Mouse (Mus musculus) layer of hippocampus, adult 2 months (tissue): ENCODE data around the gene Itih1. TPM values are rescaled to one million over a fixed set of nuclear protein-coding genes. Genes with fewer than 3 reads are reported as not detected.

Experiments used
- DNase-seq, 2 experiments: peaks; one replicate each; pipeline ENCODE4 v3.0.0; 2022; ENCODE audit warnings: low spot score in 2 of 2
- H3K27ac ChIP-seq: fragments of 200-600 bp; 2 replicates; pipeline ENCODE4 v1.8.1; 2022
- H3K4me3 ChIP-seq: fragments of 200-600 bp; 2 replicates; pipeline ENCODE4 v1.8.1; 2022; ENCODE audit warnings: mild to moderate bottlenecking
- CTCF ChIP-seq: fragments of 200-600 bp; conservative IDR thresholded peaks from 2 replicates; pipeline ENCODE4 v1.8.1; 2022; ENCODE audit warnings: antibody characterized with exemption, mild to moderate bottlenecking, moderate library complexity
- long read RNA-seq, 2 experiments: library from polyadenylated mRNA; stranded (forward); transcript quantifications; one replicate each; pipeline ENCODE4 v2.0.0; 2021; ENCODE audit warnings: borderline mapping rate in 2 of 2
- total RNA-seq, 2 experiments: library from RNA; stranded (reverse); gene quantifications; 2 replicates each; pipeline ENCODE4 v1.2.3; 2021

Gene Itih1
- total RNA-seq = not detected
- long read RNA-seq, experiment 1 = 0 reads
- long read RNA-seq, experiment 2 = 0 reads

DNA sequence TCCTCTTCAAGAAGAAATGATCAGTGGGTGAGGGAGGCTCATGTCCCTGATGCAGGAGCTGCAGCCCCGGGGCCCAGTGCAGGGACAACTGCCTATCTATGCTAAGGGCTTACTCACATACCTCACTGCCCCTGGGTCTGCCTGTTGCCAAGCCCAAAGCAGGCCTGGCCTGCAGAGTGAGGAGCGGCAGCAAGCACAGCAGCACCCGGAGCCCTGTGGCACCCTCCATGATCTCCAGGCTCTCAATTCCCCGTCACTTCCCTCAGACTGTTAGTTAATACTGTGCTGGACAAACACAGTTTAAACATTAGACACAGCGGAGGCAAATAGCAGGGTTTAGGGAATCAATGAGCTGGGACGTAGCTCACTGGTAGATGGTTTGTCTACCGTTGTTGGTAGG, at the start of gene Itih1:
TSS of gene Itih1 (minus strand) at position 252 of the 400 bp plus-strand sequence.
- Histone ChIP-seq H3K27ac (peak within 1 kb of the TSS; percentile 29; the same call in 1 of the 2 replicates), H3K4me3 (no peak within 1 kb of the TSS)
- TF ChIP-seq CTCF = no peak
- no peak for DNase-seq

DNA sequence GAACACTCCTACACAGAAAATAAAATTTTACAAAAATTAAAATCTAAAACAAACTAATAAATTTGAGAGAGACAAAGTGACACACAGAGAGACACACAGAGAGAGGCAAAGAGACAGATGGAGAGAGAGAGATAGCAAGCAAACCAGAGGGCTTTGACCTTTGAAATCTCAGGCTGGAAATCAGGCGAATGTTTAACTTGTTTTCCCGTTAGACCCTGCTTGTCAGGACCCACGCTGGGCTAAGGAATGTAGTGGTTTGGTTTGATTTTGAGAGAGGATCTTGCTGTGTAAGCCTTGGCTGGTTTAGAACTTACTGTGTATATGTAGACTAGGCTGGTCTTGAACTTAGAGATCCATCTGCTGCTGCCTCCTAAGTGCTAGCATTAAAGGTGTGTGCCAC, 33.1 kb upstream of the Itih1 start:
- Histone ChIP-seq H3K4me3 (no peak overlapping the region), H3K27ac (no peak overlapping the region)
- DNase-seq = no peak
- TF ChIP-seq CTCF = no peak

DNA sequence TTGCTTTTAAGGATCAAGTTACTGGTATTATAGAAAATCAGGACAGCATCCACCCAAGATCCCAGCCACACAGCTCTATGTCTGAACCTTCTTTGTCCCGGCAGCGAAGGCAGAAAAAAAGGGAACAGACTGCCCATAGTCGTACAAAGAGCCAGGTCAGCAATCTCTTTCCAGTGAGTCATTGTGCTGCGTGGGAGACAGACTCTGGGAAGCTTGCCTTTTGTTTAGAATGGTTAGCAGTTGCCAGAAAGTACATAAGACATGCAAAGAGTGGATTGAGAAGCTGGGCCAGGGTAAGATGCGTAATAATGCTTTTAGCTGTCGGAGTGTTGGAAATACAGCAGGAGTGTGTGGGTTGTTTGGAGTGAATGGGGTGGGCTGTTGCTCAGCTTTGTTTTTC, 31.1 kb upstream of the Itih1 start:
- H3K27ac ChIP-seq = peak overlapping the region; percentile 52
- no peak overlapping the region for H3K4me3 ChIP-seq
- no peak for TF ChIP-seq CTCF
- DNase-seq = peak; percentile 39 to 74

DNA sequence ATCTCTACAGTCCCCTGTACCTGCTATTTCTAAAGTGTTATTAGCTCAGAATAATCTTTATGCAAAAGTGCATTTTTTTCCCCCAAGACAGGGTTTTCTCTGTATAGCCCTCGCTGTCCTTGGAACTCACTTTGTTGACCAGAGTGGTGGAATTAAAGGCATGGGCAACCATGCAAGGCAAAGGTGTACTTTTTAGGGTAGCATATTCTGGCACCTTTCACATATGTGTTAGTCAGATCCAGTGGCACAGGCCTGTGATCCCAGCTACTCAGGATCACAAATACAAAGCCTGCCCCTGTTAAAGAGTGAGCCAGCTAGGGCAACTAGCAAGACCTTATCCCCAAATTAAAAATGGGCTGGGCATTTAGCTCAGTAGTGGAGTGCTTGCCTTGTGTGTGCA, 17.3 kb upstream of the Itih1 start:
- DNase-seq = no peak
- no peak overlapping the region for H3K4me3 ChIP-seq
- H3K27ac ChIP-seq = no peak overlapping the region
- no peak for TF ChIP-seq CTCF

DNA sequence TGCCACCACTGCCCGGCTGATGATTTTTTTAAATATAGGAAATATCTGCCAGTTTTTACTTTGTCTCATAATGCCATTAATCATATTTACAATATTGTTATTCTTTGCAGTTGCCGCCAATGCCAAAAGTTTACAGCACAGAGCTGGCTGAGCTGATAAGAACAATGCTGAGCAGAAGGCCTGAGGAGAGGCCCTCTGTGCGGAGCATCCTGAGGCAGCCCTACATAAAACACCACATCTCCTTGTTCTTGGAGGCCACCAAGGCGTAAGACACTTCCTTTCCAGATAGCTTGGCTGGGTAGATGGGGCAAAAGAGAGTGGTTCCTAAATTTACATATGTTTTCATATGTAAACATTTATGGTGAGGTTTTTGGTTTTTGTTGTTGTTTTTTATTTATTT, 15.9 kb upstream of the Itih1 start:
- DNase-seq = no peak
- no peak for TF ChIP-seq CTCF

DNA sequence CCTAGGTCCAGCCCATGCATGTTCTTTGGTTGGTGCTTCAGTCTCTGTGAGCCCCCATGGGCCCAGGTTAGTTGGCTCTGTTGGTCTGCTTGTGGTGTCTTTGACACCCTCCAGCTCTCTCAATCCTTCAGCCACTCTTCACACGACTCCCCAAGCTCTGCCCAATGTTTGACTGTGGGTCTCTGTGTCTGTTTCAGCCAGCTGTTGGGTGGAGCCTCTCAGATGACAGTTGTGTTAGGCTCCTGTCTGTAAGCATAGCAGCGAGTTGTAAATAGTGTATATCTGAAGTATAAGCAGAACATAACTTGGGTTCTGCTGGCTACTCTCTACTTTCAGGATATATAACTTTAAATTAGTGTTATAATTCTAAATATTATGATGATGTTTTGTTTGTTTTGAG, 15.4 kb upstream of the Itih1 start:
- DNase-seq = no peak
- no peak for TF ChIP-seq CTCF
- no peak overlapping the region for H3K4me3 ChIP-seq

More for the DNA sequence above, 15.9 kb upstream of the Itih1 start:
- Histone ChIP-seq H3K27ac (no peak overlapping the region), H3K4me3 (no peak overlapping the region)

DNA sequence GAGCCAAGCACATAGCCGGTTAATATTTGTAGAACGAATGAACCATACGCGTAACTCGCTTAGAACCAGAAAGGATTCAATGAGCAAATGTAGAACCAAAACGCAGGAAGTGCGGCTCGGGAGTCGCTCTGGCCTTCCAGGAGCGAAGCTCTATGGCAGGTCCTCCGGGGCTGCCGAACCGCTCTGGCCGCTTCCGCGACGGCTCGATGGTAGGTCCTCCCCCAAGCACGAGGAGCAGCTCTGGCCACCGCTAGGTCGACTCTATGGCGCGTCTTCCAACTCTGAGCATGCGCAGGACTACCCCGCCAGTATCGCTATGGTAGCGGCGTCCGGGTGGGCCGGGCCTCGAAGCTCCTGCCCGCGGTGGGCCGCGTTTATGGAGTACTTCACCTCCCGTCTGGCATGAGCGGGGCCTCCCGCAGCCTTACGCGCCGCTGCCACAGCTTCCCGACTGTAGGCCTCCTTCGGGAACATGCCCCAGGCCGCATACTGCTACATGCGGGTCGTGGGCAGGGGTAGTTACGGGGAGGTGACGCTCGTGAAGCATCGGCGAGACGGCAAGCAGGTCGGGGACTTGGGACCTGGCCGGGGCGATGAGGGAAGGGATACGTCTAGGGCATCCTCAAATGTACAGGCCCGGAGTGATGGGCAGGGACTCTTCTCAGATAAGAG, 8.2 kb upstream of the Itih1 start, which contains the start of gene Nek4:
TSS of gene Nek4 (plus strand) at position 224 of the 672 bp plus-strand sequence.
- peak within 1 kb of the TSS; percentile 89 for H3K27ac ChIP-seq
- DNase-seq = peak; percentile 96 to 98
- H3K4me3 ChIP-seq = peak within 1 kb of the TSS; percentile 85
- TF ChIP-seq CTCF = peak; percentile 56

More for the DNA sequence above, 15.4 kb upstream of the Itih1 start:
- no peak overlapping the region for H3K27ac ChIP-seq

DNA sequence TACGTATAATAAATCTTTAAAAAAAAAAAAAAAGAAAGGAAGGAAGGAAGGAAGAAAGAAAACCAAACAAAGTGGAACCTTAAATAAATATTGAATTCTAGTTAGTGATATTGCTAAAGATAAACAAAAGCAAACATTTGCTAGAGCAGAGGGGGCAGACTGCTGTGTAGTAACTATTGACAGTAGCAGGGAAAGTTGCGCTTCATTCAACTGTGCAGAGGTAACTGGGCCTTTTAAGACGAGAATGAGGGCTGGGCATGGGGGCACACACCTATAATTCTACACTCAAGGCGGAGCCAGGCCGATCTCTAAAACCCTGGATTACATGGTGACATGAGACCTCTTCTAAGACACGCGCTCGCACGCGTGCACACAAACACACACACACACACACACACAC, 6.9 kb upstream of the Itih1 start:
- DNase-seq = no peak
- H3K27ac ChIP-seq = no peak overlapping the region
- TF ChIP-seq CTCF = no peak
- H3K4me3 ChIP-seq = no peak overlapping the region

DNA sequence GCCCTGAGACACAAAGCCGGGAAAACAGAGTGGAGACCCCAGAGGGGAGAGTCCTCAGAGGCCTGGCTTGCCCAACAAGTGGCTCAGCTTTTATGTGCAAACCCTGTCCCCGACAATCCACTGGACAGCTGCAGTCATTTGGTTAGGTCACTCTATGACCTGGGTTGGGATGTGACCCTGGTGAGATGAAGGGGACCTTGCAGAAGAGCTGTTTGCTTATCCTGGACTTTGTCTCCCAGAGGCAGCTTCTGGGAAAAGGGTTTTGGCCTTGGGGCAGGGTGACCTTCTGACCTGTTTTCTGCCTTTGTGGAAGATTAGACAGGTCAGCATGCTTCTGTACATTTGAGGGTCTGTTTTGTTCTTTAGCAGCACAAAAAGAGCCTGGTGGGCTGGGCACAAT, 1.7 kb upstream of the Itih1 start:
- 0 out of 2 replicates have a peak overlapping the region, but pooled peaks have one; percentile 29 for H3K27ac ChIP-seq
- DNase-seq = no peak
- no peak for TF ChIP-seq CTCF

DNA sequence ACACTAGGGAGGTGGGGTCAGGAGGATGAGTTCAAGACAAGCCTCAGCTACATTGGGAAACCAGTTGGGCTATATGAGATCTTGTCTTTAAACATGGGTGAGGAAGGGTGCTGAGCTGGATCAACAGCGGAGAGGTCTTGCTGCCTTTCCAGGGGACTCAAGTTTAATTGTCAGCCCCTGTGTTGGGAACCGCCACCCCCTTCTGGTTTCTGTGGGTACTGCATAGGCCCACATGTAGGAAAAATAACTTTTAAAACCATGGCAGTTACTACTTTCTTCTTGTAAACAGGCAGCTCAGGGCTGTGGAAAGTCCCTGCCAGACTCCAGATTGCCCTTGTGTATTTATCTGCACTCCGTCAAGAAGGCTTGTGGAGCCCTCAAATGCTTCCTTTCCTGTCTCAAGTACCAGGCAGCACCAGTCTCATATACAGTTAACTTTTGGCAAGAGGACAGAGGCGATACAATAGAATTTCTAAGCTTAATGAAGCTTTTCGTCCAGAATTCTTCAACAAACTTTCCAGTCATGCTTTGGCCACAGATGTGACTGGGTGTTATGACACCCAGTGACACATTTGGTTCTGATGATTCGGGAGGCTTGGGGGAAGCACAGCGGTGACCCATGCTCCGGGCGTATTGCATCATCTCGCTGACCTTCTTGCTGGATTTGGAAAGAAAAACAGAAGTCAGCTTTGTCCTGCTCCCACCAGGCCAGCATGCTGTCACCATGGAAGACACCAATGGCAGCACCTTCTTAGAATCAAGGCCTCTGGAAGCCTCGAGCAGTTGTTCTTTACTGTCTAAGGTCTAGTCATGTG, 978 bp upstream of the Itih1 start:
- Histone ChIP-seq H3K4me3 (no peak overlapping the region), H3K27ac (peak overlapping the region; percentile 29; the same call in 1 of the 2 replicates)
- TF ChIP-seq CTCF = peak; percentile 92
- DNase-seq = peak; percentile 43 to 71

More for the DNA sequence above, 1.7 kb upstream of the Itih1 start:
- no peak overlapping the region for H3K4me3 ChIP-seq

DNA sequence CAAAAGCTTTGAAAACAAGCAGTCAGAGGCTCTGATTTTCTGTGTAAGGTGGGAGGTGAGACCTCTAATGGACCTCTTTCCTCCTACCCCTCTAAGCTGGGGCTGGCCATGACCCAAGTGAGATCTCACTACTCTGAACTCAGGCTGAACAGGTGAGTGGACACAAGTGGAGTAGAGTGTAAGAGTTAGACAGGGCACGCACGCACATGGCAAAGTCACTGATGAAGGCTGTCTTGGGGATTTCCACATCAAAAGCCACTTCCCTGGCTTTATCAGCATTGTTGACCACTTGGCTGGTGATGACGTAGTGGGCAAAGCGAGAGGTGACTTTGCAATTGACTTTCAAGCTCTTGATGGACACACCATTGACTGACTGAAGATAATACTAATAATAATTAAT, 835 bp downstream of the Itih1 start:
- TF ChIP-seq CTCF = no peak
- H3K4me3 ChIP-seq = no peak overlapping the region
- H3K27ac ChIP-seq = no peak overlapping the region
- DNase-seq = no peak

DNA sequence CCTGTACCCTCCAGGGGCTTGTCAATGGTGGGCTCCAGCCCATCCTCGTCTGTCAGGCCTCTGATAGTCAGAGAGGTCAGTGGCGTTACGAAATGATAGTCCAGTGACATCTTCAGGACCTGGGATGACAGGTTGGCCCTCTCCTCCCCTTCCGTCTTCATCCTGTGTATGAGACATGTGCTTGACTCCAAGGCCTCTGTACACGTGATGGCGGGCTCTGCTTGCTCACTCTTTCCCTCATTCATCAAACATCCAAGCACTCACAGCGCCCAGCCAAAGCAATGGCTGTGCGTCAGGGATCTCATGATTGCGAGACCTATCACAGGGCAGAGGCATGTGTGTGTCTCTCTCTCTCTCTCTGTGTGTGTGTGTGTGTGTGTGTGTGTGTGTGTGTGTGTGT, 9.7 kb downstream of the Itih1 start:
- TF ChIP-seq CTCF = no peak

DNA sequence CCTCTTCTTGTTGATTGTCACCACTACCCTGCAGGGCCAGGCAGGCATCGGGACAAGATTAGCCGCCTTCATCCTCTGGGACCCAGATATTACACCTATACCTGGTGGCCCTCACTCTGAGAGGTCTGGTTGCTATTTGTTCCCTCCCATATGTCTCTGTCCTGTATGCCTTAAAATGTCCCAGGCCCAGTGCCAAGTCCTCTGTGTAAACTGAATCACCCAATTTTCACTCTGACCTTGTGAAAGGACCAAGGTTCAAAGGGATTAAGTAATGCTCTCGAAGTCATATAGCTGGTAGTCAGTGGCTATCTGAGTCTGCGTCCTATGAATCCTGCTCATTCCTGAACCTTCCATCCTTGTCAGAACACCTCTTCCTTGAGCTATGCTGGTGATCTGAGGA, 12.7 kb downstream of the Itih1 start:
- no peak for DNase-seq
- TF ChIP-seq CTCF = no peak
- Histone ChIP-seq H3K4me3 (no peak overlapping the region), H3K27ac (no peak overlapping the region)

More for the DNA sequence above, 9.7 kb downstream of the Itih1 start:
- no peak for DNase-seq
- no peak overlapping the region for H3K4me3 ChIP-seq
- no peak overlapping the region for H3K27ac ChIP-seq
